In the genomic region with DNA sequence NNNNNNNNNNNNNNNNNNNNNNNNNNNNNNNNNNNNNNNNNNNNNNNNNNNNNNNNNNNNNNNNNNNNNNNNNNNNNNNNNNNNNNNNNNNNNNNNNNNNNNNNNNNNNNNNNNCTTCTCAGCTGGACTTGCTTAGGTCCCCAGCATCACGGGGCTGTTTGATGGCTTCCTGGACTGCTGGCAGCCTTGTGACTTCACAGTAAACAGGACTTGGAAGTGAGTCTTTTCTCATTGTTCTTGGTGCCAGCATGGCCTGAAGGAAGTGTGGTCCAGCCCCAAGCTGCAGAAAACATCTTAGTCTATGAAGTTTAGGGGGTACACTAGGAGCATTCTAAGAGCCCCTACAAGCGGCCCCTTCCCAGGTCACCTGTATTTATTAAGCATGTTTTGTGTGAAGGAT, we compare ENCODE assay signal across 9 mouse cellular contexts.
A peak's percentile ranks its signal among the peaks of the same experiment; 100 is the strongest.
DNase-seq lines count a peak whose midpoint lies in the region; ATAC-seq and TF ChIP-seq lines count a peak whose summit lies in the region.
"Had no signal": no experiment of that assay in that cellular context is flagged by ENCODE, and none has a peak within 500 bp of the region (broad histone marks: within the 10 kb centered on the region; RNA-seq: fewer than 3 reads in every experiment).

No protein-coding gene starts in this region.

- WGBS in hindbrain, postnatal 0 days, result 41% methylated on average over 2 of the region's 2 CpGs
- 20% methylated on average over 2 of the region's 2 CpGs for WGBS in neural tube, embryonic 15.5 days

- H3K36me3 ChIP-seq in hindbrain, postnatal 0 days (ENCODE audit: insufficient read depth, low read length), result no peaks in the 10 kb centered on the region
- H3K36me3 ChIP-seq in neural tube, embryonic 15.5 days, result no peaks in the 10 kb centered on the region

- H3K4me3 ChIP-seq in hindbrain, postnatal 0 days (ENCODE audit: low read length), result no peak overlapping the region
- no peak overlapping the region for H3K4me3 ChIP-seq in neural tube, embryonic 15.5 days (replicated peaks)

- no peak overlapping the region for H3K9ac ChIP-seq in hindbrain, postnatal 0 days (replicated peaks; ENCODE audit: low read length)
- no peak overlapping the region for H3K9ac ChIP-seq in neural tube, embryonic 15.5 days (replicated peaks)

- TF ChIP-seq CTCF in hindbrain, postnatal 0 days (IDR thresholded peaks at IDR 0.05; ENCODE audit: low read depth), result no peak

- 0 out of 2 replicates have a peak, but pooled peaks cover 3% of the 10 kb centered on the region for H3K4me1 ChIP-seq in hindbrain, postnatal 0 days (ENCODE audit: insufficient read depth, low read length)
- peaks cover 34% of the 10 kb centered on the region for H3K4me1 ChIP-seq in neural tube, embryonic 15.5 days

- DNase-seq in cerebellum, adult 9-11 months, result peak; percentile 22
- no peak for DNase-seq in cerebellum, adult 9-10 months
- peak; percentile 40 for DNase-seq in lung, postnatal 10 days
- no peak for DNase-seq in lung, postnatal 25 days (ENCODE audit: low spot score)
- peak; percentile 31 for DNase-seq in hindbrain, postnatal 0 days (ENCODE audit: low spot score)
- no peak for DNase-seq in adrenal gland, adult 2 months
- no peak for DNase-seq in layer of hippocampus, postnatal 14 days (ENCODE audit: low spot score in 2 of 2)

- no peak overlapping the region for H3K27ac ChIP-seq in hindbrain, postnatal 0 days
- peak overlapping the region; percentile 68 for H3K27ac ChIP-seq in neural tube, embryonic 15.5 days (replicated peaks)

- no peaks in the 10 kb centered on the region for H3K27me3 ChIP-seq in hindbrain, postnatal 0 days (ENCODE audit: insufficient read depth, low read length)
- no peaks in the 10 kb centered on the region for H3K27me3 ChIP-seq in neural tube, embryonic 15.5 days (replicated peaks)

- no peak for ATAC-seq in hindbrain, postnatal 0 days
- peak; percentile 56; the same call in 1 of the 2 replicates for ATAC-seq in neural tube, embryonic 15.5 days (ENCODE audit: low FRiP score)
- ATAC-seq: activated CD4-positive, CD25-positive, alpha-beta regulatory T cell, adult 4 months had no signal

- no peaks in the 10 kb centered on the region for H3K9me3 ChIP-seq in hindbrain, postnatal 0 days (ENCODE audit: low read length)
- H3K9me3 ChIP-seq in neural tube, embryonic 15.5 days (replicated peaks), result no peaks in the 10 kb centered on the region

- H3K4me2 ChIP-seq in hindbrain, postnatal 0 days (ENCODE audit: low read depth, low read length), result no peak overlapping the region
- H3K4me2 ChIP-seq in neural tube, embryonic 15.5 days, result no peak overlapping the region

Comparison
In these comparisons a context has a peak if more than half of its experiments do, and no peak if none do; other contexts are left out.
1. DNase-seq: peak in cerebellum, adult 9-11 months (single experiment), lung, postnatal 10 days (single experiment) and hindbrain, postnatal 0 days (single experiment); none in cerebellum, adult 9-10 months (single experiment), lung, postnatal 25 days (single experiment), adrenal gland, adult 2 months (single experiment) and layer of hippocampus, postnatal 14 days (0 of 2).